Mouse (Mus musculus) kidney, postnatal 4 days (tissue): ENCODE data around the gene Pus7.

Experiments used
- DNase-seq, 2 experiments: peaks; one replicate each; pipeline ENCODE4 v3.0.0; 2021; ENCODE audit warnings: mixed read lengths in 2 of 2

The Pus7 gene

DNA sequence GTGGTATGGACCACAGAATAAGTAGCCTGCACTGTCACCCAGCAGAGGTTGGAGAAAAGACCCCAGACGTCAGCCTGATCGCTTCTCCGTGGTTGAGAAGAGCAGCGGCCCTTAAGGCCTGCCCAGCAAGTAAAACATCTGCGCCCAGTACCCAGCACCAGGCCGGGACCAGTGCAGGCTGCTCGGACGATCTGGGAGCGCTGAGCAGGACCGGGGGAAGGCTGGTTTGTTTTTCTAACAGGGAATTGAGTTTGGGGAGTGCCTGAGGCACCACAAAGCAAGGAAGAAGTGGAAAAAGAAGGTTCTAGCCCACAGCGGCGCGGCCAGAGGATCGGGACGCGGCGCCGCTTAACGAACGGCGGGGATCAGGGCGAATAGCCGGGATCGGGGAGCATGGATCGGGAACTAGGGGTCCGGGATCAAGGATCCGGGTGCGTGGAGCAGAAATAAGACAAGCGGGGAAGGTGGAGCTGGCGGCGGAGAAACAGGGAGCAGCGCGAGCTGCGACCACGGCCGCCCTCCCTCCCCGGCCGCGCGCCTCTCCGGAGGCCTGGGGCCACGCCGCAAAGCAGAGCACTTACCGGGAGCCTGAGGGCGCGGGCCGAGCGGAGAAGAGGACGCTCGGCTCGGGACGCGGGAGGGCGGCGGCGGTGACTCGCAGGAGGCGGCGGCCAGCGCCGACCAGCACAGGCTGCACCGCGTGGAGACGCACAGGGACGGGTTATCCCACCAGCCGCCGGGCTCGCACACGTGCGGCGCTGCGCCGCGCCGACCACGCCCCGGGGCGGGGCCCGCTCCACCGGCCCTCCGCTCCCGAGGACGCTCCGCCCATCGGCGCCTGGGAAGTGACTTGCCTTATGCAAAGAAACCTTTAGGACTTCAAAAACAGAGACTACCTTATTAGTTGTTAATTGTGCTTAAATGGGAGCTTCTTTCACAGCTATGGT is at the start of gene Pus7:
TSS of gene Pus7 (minus strand) at position 781 of the 947 bp plus-strand sequence.
- DNase-seq, result peak; percentile 90 to 94

DNA sequence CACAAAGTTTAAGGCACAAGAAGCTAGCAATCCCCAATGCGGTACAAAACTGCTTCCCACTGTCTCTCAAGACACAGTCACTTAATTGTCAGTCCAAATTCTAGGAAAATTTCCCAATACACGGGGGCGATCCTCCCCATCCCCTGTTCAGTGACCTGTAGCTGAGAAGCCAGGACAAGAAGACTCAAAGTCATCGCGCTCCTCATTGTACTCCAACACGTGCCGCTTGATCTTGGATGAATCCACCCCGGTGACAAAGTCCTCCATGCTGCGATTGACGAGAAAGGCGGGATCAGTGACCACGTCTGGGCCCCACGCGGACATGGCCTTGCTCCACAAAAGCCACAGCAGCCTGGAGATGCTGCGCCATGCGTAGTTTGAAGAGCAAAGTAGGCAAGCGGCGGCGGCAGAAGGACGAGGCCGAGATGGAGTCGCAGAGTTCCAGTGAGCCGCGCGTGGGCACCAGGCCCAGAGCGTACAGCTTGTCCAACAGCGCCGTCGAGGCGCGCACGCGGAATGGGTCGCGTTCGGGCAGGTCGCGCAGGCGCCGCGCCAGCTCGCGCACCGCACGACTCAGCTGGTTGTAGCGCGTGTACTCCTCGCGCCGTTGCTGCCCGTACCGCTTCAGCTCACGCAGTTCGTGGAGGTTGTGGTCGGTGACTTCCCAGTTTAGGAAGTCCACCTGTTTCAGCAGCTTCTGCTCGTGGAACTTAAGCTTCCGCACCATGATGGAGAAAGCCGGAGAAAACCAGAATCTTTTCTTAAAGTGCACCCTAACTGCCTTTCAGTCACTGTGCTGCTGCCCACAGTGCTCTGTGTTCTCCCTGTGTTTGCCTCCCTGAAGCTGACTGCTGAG is 47.6 kb upstream of the Pus7 start:
- DNase-seq, result peak; percentile 51 to 65

DNA sequence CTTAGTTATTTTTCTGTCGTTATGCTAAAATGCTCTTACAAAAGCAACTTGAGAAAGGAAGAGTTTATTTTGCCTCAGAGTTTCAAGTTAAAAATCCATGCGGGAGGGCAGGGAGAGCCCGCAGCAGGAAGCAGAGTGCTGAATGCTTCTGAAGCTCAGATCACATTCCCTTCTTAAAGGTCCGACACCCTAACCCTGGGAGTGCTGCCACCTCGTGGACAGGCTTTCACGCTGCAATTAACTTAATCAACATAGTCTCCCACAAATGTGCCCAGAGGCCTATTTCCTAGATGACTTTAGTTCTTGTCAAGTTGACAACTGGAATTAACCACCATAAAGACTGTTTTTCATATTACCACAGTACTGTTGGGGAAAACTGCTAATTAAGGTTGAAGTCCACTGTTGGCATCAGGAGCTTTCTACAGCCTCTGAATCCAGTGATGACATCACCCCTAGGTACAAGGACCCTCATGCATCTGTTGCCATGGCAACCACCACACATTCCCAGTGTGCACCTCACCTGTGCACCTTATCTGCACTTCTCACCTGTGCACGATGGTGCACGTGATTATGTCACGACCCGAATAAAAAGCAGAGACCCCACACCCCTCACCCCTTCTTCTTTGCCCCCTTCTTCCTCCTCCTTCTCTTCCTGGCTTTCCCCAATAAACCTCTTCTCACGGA is 43.0 kb upstream of the Pus7 start:
- peak; percentile 79 to 81 for DNase-seq

DNA sequence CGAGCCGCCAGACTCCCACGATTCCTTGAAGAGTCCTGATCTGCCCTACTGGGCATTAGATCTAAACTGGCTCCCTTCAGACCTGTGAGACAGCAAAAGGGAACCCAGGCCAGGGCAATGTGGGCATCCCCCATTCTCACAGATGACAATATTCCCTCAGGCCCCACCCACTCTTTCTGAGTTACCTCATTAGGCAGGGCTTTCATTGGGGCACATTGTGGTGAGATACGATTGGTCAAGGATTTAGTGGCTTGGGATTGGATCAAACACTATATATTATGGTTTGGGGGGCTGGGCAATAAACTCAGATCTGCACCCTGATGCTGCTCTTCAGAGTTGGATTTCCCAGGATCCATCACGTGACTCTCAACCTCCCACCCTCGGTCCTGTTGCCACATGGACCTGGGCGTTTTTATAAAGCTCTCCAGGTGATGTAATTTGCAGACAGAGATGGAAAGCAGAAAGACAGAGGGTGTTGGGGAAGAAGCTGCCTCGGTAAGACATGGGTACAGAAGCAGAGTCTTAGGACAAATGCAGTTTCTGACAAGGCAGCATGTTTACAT is 40.7 kb upstream of the Pus7 start:
- no peak for DNase-seq

DNA sequence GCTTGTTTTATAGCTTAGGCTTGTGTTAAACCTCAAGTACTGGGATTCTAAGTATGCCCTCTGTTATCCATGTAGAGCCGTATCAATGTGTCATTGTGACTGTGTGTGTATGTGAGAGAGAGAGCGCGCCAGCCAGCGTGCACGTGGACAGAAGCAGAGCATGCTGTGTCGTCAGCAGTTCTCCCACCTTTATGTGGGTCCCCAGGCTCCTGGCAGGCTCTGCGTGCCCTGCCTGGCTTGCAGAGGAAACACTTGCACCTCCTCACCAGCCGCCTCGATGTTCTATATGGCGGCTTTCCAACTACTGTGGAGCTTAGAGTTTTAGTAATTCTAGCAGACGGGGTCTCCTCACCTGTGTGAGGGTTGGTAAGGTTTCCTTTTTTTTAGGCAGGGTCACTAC is 38.8 kb upstream of the Pus7 start:
- no peak for DNase-seq

DNA sequence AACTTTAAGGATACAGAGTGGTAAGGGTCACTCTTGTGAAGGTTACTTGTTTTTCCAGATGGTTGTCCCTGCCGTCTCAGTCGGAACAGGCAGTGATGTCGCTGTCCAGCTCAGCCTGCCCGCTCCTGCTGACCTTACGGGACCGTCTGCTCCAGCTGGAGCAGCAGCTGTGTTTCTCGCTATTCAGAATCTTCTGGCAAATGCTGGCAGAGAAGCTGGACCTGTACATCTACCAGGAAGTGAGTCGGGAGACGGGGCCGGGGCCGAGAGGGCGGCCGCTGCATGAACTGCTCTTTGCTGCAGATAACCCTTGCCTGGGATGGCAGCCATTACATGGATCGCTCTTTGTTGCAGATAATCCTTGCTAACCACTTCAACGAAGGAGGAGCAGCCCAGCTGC is 33.2 kb upstream of the Pus7 start:
- no peak for DNase-seq

DNA sequence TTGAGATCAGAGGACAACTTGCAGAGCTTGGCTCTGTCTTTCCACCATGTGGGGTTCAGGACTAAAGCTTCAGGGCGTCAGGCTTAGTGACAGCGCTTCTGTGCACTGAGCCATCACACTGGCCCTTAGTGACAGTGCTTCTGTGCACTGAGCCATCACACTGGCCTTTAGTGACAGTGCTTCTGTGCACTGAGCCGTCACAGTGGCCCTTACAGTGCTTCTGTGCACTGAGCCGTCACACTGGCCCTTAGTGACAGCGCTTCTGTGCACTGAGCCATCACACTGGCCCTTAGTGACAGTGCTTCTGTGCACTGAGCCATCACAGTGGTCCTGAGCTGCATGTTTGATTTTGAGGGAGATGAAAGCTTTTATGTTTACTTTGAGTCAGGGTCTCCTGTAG is 31.3 kb upstream of the Pus7 start:
- no peak for DNase-seq

DNA sequence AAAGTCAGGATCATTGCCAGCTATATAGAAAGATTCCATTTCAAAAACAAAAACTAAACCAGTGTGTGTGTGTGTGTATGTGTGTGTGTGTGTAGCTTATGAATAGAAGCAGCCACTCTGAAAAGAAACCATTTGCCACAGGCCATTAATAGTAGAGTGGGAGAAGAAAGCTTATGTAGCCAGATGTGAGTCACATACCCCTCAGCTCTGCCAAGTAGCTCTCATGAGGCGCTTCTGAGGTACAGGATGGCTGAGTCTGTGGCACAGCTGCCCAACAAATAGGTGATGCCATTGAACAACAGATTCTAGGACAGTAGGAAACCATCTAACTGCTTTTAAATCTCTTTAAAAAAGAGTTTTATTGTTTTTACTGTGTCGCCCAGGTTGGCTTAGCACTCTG is 9.2 kb upstream of the Pus7 start:
- DNase-seq, result no peak

DNA sequence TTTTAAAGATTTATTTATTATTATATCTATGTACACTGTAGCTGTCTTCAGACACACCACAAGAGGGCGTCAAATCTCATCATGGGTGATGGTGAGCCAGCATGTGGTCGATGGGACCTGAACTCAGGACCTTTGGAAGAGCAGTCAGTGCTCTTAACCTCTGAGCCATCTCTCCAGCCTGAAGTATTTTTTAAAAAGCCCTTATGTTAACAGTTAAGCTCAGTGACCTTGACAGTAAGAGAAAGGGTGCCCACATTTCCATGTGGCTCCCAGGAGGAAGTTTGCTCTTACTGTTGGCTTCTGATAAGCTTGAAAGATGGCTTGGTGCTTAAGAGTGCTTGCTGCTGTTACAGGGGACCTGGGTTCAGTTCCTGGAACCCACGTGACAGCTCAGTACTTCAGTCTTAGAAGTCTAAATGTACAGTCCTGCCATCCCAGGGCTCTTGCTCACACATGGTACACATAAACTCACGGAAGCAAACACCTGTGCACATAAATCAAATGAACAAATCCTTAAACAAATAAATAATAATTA is 5.6 kb upstream of the Pus7 start:
- DNase-seq, result no peak

DNA sequence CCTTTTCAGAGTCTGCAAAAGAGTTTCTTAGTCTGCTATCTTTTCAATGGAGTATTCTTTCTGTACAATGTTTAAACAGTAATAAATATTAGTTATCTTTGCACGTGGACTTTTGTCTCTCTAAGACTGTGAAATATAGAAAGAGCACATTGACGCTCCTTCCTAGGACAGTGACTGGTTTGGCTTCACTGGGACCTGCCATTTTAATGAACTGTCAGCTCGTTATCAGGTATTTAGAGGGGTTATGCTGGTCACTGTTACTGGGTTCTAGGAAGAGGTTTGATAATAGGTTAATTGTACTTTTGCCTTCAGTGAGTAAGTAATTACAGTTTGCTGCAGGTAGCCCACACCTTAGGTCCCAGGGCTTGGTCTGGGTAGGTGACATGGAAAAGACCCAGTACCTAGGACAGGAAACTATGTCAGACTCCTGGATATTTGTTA is 4.9 kb upstream of the Pus7 start:
- DNase-seq, result no peak

DNA sequence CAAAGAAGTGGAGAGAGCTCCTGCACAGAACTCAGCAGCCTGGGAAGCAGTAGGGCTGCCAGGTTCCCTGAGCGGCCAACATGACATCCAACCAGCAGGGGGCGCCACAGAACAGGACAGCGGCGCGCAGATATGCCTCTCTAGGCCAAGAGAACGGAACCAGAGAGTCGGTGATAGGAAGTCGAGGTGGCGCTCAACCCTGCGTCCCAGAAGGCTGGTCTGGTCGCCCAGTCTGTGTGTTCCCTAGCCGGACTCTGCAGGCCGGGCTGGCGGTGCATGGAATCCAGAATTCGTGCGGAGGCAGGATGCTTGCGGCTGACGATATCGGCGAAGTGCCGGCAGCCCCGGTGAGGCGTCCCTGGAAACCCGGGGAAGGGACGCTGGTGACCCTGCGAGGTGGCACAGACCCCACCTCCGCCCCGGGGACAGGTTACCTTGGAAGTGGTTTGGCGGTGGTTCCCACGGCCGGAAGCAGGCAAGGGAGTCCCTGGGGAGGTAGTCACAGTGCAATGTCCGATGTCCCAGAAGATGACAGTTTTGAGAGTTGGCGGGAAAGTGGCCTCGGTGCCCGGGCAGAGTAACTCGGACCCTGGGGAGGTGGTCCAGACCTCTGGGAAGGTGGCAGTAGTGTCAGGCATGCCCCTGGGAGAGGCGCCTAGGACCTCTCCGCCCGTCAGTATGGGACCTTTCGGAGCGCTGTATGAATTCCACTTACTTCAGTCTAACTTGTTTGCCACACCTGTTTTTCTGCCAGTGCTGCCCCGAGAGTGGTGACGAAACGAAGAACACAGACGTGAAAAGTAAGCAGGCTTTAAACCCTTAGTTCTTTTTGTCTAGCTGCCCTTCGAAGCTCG is 4.3 kb upstream of the Pus7 start, which contains the start of gene Rint1:
TSS of gene Rint1 (plus strand) at position 176 of the 854 bp plus-strand sequence.
- peak; percentile 97 to 98 for DNase-seq

DNA sequence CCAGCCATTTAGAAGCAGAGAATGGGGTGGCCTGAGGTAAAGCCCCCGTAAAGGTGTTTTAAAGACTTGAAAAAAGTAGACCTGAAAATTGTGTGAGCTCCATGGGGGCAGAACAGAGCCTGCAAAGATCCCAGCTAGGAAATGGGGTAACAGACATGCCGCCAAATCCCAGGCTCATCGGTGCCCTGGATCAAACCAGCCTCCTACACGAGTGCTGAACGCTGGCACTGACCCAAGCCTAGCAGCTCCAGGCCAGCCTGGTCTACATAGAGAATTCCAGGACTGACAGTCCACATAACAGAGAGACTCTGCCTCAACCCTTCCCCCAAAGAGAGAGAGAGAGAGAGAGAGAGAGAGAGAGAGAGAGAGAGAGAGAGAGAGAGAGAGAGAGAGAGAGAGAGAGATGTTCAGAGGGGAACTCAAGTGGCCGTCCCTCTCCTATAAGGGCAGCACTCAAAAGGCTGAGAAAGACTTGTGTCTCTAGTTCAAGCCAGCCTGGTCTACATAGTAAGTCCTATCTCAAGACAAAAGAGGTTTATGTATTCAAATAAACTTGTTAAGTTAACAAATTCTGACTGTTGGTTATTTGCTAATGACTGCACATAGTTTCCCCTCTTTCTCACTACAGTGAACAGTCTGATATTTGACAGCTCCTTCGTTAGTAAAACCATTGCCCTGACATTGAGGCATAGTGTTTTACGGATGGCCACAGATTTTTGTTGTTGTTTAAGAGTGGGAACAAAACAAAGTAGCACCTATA is 1.3 kb downstream of the Pus7 start:
- DNase-seq, result peak; percentile 8 to 14

DNA sequence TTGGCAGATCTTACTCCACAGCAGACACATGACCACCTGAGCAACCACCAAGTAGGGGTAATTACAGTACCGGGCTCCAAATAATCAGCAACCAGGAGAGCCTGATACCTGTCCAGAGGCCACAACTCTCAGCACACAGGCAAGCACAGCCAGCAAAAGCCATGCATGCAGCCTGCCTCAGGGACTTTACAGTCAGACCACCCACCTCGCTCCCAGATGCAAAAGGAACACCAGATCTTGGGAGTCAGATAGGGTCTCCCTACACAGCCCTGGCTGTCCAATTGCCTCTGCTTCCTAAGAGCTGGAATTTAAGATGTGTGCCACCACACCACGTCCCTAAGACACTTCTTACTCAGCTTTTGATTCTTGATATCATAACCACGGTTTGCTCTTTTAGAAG is 2.3 kb downstream of the Pus7 start:
- DNase-seq, result peak in 1 of 2 experiments; percentile 7

DNA sequence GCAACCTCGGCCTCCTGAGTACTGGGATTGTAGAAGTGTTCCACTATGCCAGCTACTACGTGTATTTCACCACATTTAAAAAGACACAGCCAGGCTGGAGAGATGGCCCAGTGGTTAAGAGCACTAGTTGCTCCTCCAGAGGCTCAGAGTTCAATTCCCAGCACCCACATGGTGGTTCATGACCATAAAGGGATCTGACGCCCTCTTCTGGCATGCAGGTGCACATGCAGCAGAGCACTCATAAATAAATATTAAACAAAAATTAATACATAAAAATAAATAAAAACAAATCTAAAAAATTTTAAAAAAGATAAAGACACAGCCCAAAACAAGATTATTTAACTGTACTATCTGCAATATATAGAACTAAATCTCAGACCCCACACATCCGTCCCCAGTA is 3.0 kb downstream of the Pus7 start:
- DNase-seq, result no peak

DNA sequence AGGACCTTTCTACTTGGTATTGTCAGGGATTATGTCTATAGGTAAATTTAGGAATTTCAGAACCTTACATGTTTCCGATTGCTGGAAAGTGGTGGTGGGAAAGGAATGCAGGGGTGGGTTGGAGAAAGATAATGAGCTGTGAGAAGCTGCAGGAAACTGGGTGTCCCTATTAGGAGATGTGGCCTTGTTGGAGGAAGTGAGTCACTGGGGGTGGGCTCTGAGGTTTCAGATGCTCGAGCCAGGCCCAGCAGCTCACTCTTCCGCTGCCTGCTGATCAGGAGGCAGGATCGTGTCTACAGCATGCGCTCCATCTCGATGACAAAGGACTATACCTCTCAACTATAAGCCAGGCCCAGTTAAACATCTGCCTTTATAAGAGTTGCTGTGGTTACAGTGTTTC is 9.3 kb downstream of the Pus7 start:
- DNase-seq, result no peak

DNA sequence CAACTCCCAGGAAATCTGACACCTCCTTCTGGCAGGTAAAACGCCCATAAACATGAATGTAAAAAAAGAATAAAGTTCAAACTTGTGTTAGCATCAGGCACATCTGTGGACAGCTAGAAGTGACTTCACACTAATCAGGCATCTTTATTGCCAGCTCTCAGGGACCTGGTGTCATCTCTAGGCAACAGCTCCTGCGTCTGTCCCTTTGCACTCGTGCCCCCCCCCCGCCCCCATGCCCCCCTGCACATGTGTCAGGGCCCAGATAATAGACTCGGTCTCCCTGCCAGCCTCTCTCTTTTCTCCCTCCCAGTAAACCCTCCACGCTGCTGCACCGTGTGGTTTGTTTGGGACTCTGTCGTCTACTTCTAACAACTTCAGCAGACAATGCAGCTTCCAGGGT is 12.4 kb downstream of the Pus7 start:
- peak in 1 of 2 experiments; percentile 18 for DNase-seq

DNA sequence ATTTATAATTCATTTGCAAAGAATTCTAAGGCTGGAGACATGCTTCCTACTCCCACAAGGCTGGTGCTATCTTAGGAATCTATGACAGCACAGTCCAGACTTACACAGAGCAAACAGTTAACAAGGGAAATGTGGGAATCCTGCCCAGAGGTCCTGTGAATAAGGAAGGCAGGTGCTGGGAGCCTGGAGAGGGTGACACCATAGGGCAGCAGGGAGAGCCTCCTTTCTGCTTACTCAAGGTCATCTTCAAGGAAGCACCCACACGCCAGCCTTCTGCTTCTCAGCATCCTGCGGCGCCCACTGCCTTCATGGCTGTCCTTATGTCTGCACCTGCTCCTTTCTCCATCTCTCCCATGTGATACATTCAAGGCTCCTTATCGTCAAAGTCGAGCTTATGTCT is 19.0 kb downstream of the Pus7 start:
- no peak for DNase-seq

DNA sequence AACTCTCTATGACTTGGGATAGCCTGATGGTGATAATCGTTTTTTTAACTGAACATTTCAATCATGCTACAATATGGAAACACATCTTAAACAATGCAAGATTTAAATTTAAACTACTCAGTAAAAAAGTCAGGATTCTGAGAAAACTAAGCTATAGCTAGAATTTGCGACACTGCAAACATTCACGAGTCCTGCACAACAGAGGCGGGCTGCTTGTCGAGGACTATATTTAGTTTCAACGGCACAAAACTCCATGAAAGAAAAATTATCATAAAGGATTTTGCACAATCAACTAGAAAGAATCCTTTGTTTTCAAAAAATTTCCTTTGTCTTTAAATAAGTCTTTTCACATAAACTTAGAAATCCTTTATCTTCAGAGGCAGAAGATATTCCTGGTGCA is 21.0 kb downstream of the Pus7 start:
- no peak for DNase-seq

DNA sequence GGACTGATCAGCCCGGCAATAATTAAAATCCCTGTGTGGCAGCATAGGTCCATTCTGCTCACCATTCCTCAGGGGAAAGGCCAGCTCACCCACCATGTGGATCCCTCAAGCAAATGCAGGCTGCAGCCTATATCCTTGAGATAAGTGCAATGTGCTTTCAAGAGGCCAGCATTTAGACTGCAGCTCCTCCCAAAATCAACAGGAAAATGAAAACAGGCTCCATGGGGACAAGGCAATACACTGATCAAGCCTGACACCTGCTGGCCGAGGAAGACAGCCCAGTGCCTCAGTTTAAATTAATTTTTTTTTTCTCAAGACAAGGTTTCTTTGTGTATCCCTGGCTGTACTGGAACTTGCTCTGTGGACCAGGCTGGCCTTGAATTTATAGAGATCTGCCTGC is 24.9 kb downstream of the Pus7 start:
- DNase-seq, result peak; percentile 64 to 75

DNA sequence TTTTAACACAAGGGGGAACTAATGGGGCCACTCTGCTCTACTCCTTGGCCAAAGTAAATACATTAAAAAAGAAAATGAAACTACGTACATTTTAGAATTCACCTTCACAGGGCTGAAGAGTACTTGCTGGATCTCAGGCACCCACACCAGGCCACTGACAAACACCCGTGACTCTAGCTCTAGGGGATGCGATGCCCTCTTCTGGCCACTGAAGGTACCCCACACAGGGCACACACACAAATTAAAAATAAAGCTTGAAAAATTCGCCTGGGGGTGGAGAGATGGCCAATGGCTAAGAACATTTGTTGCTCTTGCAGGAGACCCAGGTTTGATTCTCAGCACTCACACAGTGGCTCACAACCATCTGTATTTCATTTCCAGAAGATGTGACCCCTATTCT is 27.1 kb downstream of the Pus7 start:
- no peak for DNase-seq

DNA sequence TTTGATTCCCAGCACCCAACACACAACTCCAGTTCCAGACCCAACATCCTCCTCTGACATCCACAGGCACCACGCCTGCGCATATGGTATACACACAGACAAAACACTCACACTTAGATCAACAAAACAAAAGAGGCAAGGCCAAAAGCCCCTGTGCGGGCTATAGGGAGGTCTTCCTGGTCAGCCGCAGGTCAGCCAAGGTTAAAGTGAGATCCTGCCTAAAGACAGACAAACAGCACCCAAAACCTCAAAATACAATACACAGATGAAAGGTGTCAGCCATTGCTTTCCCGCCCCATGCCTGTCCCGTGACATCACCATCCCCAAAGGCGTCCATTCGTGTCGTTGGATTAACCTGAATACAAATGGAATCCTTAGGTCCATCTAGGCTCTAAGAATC is 27.9 kb downstream of the Pus7 start:
- DNase-seq, result no peak
